Mouse (Mus musculus) CH12.LX (cell line): ENCODE data around the gene Cacybp. TPM values are rescaled to one million over a fixed set of nuclear protein-coding genes. Genes with fewer than 3 reads are reported as not detected.

ENCODE experiments used
- DNase-seq: peaks from one replicate; pipeline ENCODE4 v3.0.0-alpha.2; 2013; ENCODE audit errors: extremely low read depth
- H3K27ac ChIP-seq: 2 replicates; pipeline ENCODE4 v1.5.1; 2012; ENCODE audit warnings: low read depth, mild to moderate bottlenecking, control low read depth, moderate library complexity; ENCODE audit not compliant: insufficient read depth
- H3K27me3 ChIP-seq: replicated peaks from 2 replicates; pipeline ENCODE3; 2012; ENCODE audit warnings: inconsistent platforms
- H3K36me3 ChIP-seq, 2 experiments: replicated peaks in 1 of 2; 2 replicates each; pipeline versions ENCODE3 to v1.6.1; 2012; ENCODE audit warnings: inconsistent platforms in 1 of 2, low read length in 1 of 2, mild to moderate bottlenecking in 1 of 2, mixed read lengths in 1 of 2, moderate library complexity in 1 of 2; ENCODE audit not compliant: control insufficient read depth in 1 of 2, insufficient read depth in 1 of 2
- H3K4me1 ChIP-seq, 2 experiments: 2 replicates each; pipeline ENCODE4 v1.6.1; 2012; ENCODE audit warnings: inconsistent platforms in 1 of 2, moderate library complexity in 1 of 2; ENCODE audit not compliant: insufficient read depth in 2 of 2, control insufficient read depth in 1 of 2
- H3K4me2 ChIP-seq: 2 replicates; pipeline ENCODE4 v1.6.1; 2012; ENCODE audit warnings: low read depth, mild to moderate bottlenecking, control low read depth; ENCODE audit not compliant: poor library complexity, insufficient read depth, severe bottlenecking
- H3K4me3 ChIP-seq, 3 experiments: fragments of 150-350 bp in 1 of 3; sonication (generic) in 1 of 3; replicated peaks in 1 of 3; 2 replicates each; pipeline versions ENCODE3 to v1.5.1; 2011 to 2012; ENCODE audit warnings: low read depth in 2 of 3, low read length in 2 of 3, mild to moderate bottlenecking in 2 of 3, moderate library complexity in 2 of 3, control low read depth in 1 of 3, improper control_type of control experiment in 1 of 3, inconsistent platforms in 1 of 3, mixed read lengths in 1 of 3; ENCODE audit not compliant: poor library complexity in 1 of 3
- H3K79me2 ChIP-seq: replicated peaks from 2 replicates; pipeline ENCODE4 v1.6.1; 2012; ENCODE audit warnings: mild to moderate bottlenecking, moderate library complexity; ENCODE audit not compliant: control insufficient read depth, poor library complexity, insufficient read depth, severe bottlenecking; ENCODE audit errors: extremely low read depth
- H3K9ac ChIP-seq: 2 replicates; pipeline ENCODE4 v1.6.1; 2012; ENCODE audit warnings: low read depth, mild to moderate bottlenecking, control low read depth, moderate library complexity; ENCODE audit not compliant: insufficient read depth
- H3K9me3 ChIP-seq: replicated peaks from 2 replicates; pipeline ENCODE3; 2012; ENCODE audit warnings: low read length, inconsistent platforms, mixed read lengths
- BHLHE40 ChIP-seq: IDR thresholded peaks from 2 replicates; pipeline ENCODE4 v1.6.1; 2011; ENCODE audit warnings: mild to moderate bottlenecking, low read depth, low read length, improper control_type of control experiment
- CHD1 ChIP-seq: IDR thresholded peaks from 2 replicates; pipeline ENCODE4 v1.6.1; 2012; ENCODE audit warnings: low read depth, low read length, improper control_type of control experiment, inconsistent platforms
- CHD2 ChIP-seq: IDR thresholded peaks from 2 replicates; pipeline ENCODE4 v1.6.1; 2011; ENCODE audit warnings: low read length, improper control_type of control experiment
- CTCF ChIP-seq, 2 experiments: IDR thresholded peaks in 1 of 2; conservative IDR thresholded peaks in 1 of 2; 2 replicates each; pipeline ENCODE4 v1.5.1; 2011 to 2012; ENCODE audit warnings: low read depth in 2 of 2, low read length in 2 of 2, improper control_type of control experiment in 1 of 2, inconsistent platforms in 1 of 2, mild to moderate bottlenecking in 1 of 2, moderate library complexity in 1 of 2
- ETS1 ChIP-seq: conservative IDR thresholded peaks from 2 replicates; pipeline ENCODE4 v1.6.1; 2012; ENCODE audit warnings: low read depth, mild to moderate bottlenecking, inconsistent platforms, low read length, improper control_type of control experiment, moderate library complexity
- GABPA ChIP-seq: IDR thresholded peaks from 2 replicates; pipeline ENCODE4 v1.6.1; 2012; ENCODE audit warnings: low read depth, low read length, improper control_type of control experiment, inconsistent platforms; ENCODE audit not compliant: insufficient replicate concordance
- HCFC1 ChIP-seq: IDR thresholded peaks from 2 replicates; pipeline ENCODE4 v1.6.1; 2012; ENCODE audit warnings: low read depth, mild to moderate bottlenecking, inconsistent platforms, low read length, improper control_type of control experiment
- IRF4 ChIP-seq: IDR thresholded peaks from 2 replicates; pipeline ENCODE4 v1.6.1; 2014; ENCODE audit warnings: low read depth, mild to moderate bottlenecking, inconsistent platforms, low read length, improper control_type of control experiment
- JUN ChIP-seq: IDR thresholded peaks from 2 replicates; pipeline ENCODE4 v1.6.1; 2011; ENCODE audit warnings: low read depth, mild to moderate bottlenecking, low read length, improper control_type of control experiment, moderate library complexity; ENCODE audit not compliant: insufficient read depth
- MAFK ChIP-seq: IDR thresholded peaks from 2 replicates; pipeline ENCODE4 v1.6.1; 2011; ENCODE audit warnings: low read length, improper control_type of control experiment; ENCODE audit not compliant: insufficient replicate concordance
- MAX ChIP-seq: IDR thresholded peaks from 2 replicates; pipeline ENCODE4 v1.6.1; 2011; ENCODE audit warnings: low read length, improper control_type of control experiment
- MAZ ChIP-seq: IDR thresholded peaks from 2 replicates; pipeline ENCODE4 v1.6.1; 2012; ENCODE audit warnings: low read depth, mild to moderate bottlenecking, inconsistent platforms, low read length, improper control_type of control experiment, moderate library complexity
- MEF2A ChIP-seq: IDR thresholded peaks from 2 replicates; pipeline ENCODE4 v1.6.1; 2014; ENCODE audit warnings: low read depth, mild to moderate bottlenecking, inconsistent platforms, low read length, improper control_type of control experiment, borderline replicate concordance
- MXI1 ChIP-seq: IDR thresholded peaks from 2 replicates; pipeline ENCODE4 v1.6.1; 2011; ENCODE audit warnings: mild to moderate bottlenecking, low read depth, low read length, improper control_type of control experiment
- NELFE ChIP-seq: IDR thresholded peaks from 2 replicates; pipeline ENCODE4 v1.6.1; 2011; ENCODE audit warnings: low read depth, low read length, improper control_type of control experiment
- NRF1 ChIP-seq: IDR thresholded peaks from 2 replicates; pipeline ENCODE4 v1.6.1; 2014; ENCODE audit warnings: low read depth, mild to moderate bottlenecking, inconsistent platforms, low read length, improper control_type of control experiment, moderate library complexity
- POLR2A ChIP-seq: IDR thresholded peaks from 2 replicates; pipeline ENCODE4 v1.6.1; 2011; ENCODE audit warnings: low read depth, mild to moderate bottlenecking, improper control_type of control experiment, low read length
- POLR2AphosphoS2 ChIP-seq: IDR thresholded peaks from 2 replicates; pipeline ENCODE4 v1.6.1; 2011; ENCODE audit warnings: low read depth, low read length, improper control_type of control experiment
- RAD21 ChIP-seq: IDR thresholded peaks from 2 replicates; pipeline ENCODE4 v1.6.1; 2011; ENCODE audit warnings: low read depth, mild to moderate bottlenecking, low read length, improper control_type of control experiment, moderate library complexity
- RCOR1 ChIP-seq: conservative IDR thresholded peaks from 2 replicates; pipeline ENCODE4 v1.6.1; 2012; ENCODE audit warnings: low read depth, mild to moderate bottlenecking, inconsistent platforms, low read length, improper control_type of control experiment
- SMC3 ChIP-seq: IDR thresholded peaks from 2 replicates; pipeline ENCODE4 v1.6.1; 2011; ENCODE audit warnings: low read depth, low read length, improper control_type of control experiment
- USF2 ChIP-seq: conservative IDR thresholded peaks from 2 replicates; pipeline ENCODE4 v1.6.1; 2011; ENCODE audit warnings: low read depth, low read length, improper control_type of control experiment
- ZMIZ1 ChIP-seq: IDR thresholded peaks from 2 replicates; pipeline ENCODE4 v1.6.1; 2012; ENCODE audit warnings: low read depth, mild to moderate bottlenecking, inconsistent platforms, low read length, improper control_type of control experiment
- dilution Hi-C: fragments of 300-500 bp; cut with MboI; formaldehyde crosslinking; loops from 2 replicates; pipeline ENCODE4 v1.14.3; 2020; ENCODE audit warnings: low sequenced_read_pairs; ENCODE audit not compliant: extremely low pct_unique_long_range_greater_than_20kb, extremely low pct_ligation_motif_present
- in situ Hi-C: fragments of 300-500 bp; cut with MboI; formaldehyde crosslinking; loops from 3 replicates; pipeline ENCODE4 v1.14.3; 2019; ENCODE audit warnings: low sequenced_read_pairs, low pct_ligation_motif_present, low pct_unique_long_range_greater_than_20kb, mixed read lengths
- polyA plus RNA-seq: library from polyadenylated mRNA; unstranded; fragments of >175 nt; gene quantifications from 2 replicates; pipeline ENCODE4 v1.2.1, GENCODE M21; 2012; ENCODE audit warnings: low read depth; ENCODE audit not compliant: insufficient read length
- total RNA-seq, 2 experiments: library from RNA; depleted of rRNA; stranded (reverse); fragments of 300-350 nt in 1 of 2; fragments of >200 nt in 1 of 2; gene quantifications; 2 replicates each; pipeline ENCODE4 v1.2.3; 2012 to 2014

Gene Cacybp
- total and polyA plus RNA-seq, 3 experiments = 130 to 390 (median 357) TPM

GRCm38 (mm10) chr1:160259884-160260283, 47.2 kb upstream of the Cacybp start:
- H3K36me3 ChIP-seq = peaks cover 10 to 27% of the 10 kb centered on the region in 2 experiments
- no peak for DNase-seq
- H3K79me2 ChIP-seq = no peaks in the 10 kb centered on the region
- H3K4me1 ChIP-seq = peaks cover 0 to 2% of the 10 kb centered on the region in 2 experiments; a peak in 1 of 4 replicates
- H3K4me3 ChIP-seq = no peak overlapping the region
- no peaks in the 10 kb centered on the region for H3K27me3 ChIP-seq
- no peak overlapping the region for H3K9ac ChIP-seq
- dilution Hi-C loops = no loop called here
- H3K4me2 ChIP-seq = no peak overlapping the region
- in situ Hi-C loops = no loop called here
- H3K27ac ChIP-seq = no peak overlapping the region
- no peaks in the 10 kb centered on the region for H3K9me3 ChIP-seq
- TF ChIP-seq ZMIZ1 (no peak), USF2 (no peak), ETS1 (no peak), MAX (no peak), SMC3 (no peak), CHD2 (no peak), CHD1 (no peak), MAZ (no peak), POLR2A (no peak)
- TF ChIP-seq, all 38 proteins: peak for 0

GRCm38 (mm10) chr1:160253108-160253507, 40.4 kb upstream of the Cacybp start:
- peak; percentile 16 for TF ChIP-seq RAD21
- no peak for TF ChIP-seq BHLHE40
- TF ChIP-seq CTCF (conservative IDR thresholded peaks at IDR 0.05 in 1 of 2, IDR thresholded peaks at IDR 0.05 in 1 of 2; ENCODE audit: low read depth in 2 of 2, low read length in 2 of 2) = peak in 1 of 2 experiments; percentile 33; a peak in 2 of 4 replicates
- no peak overlapping the region for H3K4me2 ChIP-seq
- peaks cover 9% of the 10 kb centered on the region for H3K79me2 ChIP-seq
- no peak overlapping the region for H3K27ac ChIP-seq
- H3K4me3 ChIP-seq = no peak overlapping the region
- H3K27me3 ChIP-seq = no peaks in the 10 kb centered on the region
- H3K36me3 ChIP-seq = peaks cover 14 to 28% of the 10 kb centered on the region in 2 experiments
- in situ Hi-C loops = no loop called here
- no peak for DNase-seq
- H3K9me3 ChIP-seq = no peaks in the 10 kb centered on the region
- dilution Hi-C loops = no loop called here
- peaks cover 0 to 34% of the 10 kb centered on the region in 2 experiments; a peak in 2 of 4 replicates for H3K4me1 ChIP-seq
- no peak overlapping the region for H3K9ac ChIP-seq

GRCm38 (mm10) chr1:160251388-160252007, 38.8 kb upstream of the Cacybp start:
- H3K4me3 ChIP-seq = peak overlapping the region in 2 of 3 experiments; percentile 24 to 62
- TF ChIP-seq MAFK = peak; percentile 35; the same call in 1 of the 2 replicates
- TF ChIP-seq JUN = peak; percentile 74
- TF ChIP-seq MAZ = 0 out of 2 replicates have a peak, but pooled peaks have one; percentile 35
- 0 out of 2 replicates have a peak, but pooled peaks have one; percentile 52 for TF ChIP-seq RCOR1
- no peak for TF ChIP-seq RAD21
- no peak for TF ChIP-seq MAX
- peak; percentile 88; the same call in 1 of the 2 replicates for TF ChIP-seq CHD1
- no peak for TF ChIP-seq POLR2AphosphoS2
- TF ChIP-seq SMC3 = no peak
- TF ChIP-seq CHD2 = peak; percentile 55
- no peak for TF ChIP-seq NRF1
- TF ChIP-seq IRF4 = peak; percentile 48
- TF ChIP-seq MEF2A = peak; percentile 41; the same call in 1 of the 2 replicates
- 0 out of 2 replicates have a peak, but pooled peaks have one; percentile 15 for TF ChIP-seq HCFC1
- TF ChIP-seq USF2 = no peak
- TF ChIP-seq NELFE = no peak
- TF ChIP-seq GABPA = no peak
- peak; percentile 64; the same call in 1 of the 2 replicates for TF ChIP-seq MXI1

More at GRCm38 (mm10) chr1:160251388-160252007, 38.8 kb upstream of the Cacybp start:
- Histone ChIP-seq H3K4me1 (peaks cover 0 to 50% of the 10 kb centered on the region in 2 experiments; a peak in 2 of 4 replicates), H3K4me2 (peak overlapping the region; percentile 70), H3K9me3 (no peaks in the 10 kb centered on the region), H3K36me3 (peaks cover 12 to 23% of the 10 kb centered on the region in 2 experiments), H3K9ac (peak overlapping the region; percentile 72), H3K27ac (peak overlapping the region; percentile 64), H3K79me2 (peaks cover 23% of the 10 kb centered on the region), H3K27me3 (no peaks in the 10 kb centered on the region)
- DNase-seq = peak; percentile 56
- dilution Hi-C loops (no loop called here), in situ Hi-C loops (no loop called here)
